Mouse (Mus musculus) lung, postnatal 10 days (tissue): ENCODE measurements around the gene Il12rb2.

Experiments used
- DNase-seq: peaks from one replicate; pipeline ENCODE4 v3.0.0; 2021

Il12rb2 gene

DNA sequence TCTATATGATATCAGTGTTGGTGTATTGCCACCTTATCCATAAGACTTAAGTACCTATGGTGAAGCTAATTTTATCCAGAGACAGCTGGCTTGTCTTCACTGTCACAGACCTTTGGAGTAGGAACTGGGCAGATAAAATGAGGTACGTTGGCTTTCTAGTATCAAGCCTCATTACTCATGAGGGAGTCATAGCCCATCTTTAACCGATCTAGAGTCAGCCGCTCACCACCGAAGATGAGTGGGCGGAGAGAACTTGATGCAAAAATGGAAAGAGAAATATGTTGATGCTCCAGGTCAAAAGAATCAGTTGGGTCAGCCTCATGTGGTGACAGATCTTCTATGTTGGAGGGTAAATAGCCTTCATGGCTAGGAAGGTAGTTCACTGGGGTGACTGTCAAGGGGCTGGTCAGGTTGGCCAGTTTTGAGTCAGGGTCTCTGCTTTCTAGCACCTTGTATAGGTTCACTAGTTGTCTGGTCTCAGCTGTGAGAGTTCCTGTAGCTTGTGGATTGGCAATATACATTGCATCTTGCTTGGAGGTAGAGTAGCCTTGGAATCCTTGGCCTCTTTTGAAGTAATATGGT is 83.9 kb downstream of the Il12rb2 start:
- no peak for DNase-seq

DNA sequence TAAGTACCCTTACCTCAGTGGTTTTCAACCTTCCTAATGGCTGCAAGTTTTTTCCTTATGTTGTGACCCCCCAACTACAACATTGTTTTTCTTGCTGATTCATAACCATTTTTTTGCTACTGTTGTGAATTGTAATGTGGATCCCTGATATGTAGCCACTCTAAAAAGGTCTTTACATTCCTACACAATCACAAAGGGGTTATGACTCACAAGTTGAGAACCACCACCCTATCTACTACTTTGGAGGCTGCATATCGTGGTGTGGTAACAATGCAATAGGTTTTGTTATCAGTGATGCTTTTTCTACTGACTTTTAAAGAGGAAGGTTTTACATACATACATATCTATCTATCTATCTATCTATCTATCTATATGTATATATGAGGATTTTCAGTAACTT is 93.1 kb downstream of the Il12rb2 start:
- DNase-seq, result no peak

- no peak for DNase-seq
Measured at GRCm38 (mm10) chr6:67281614-67282197, 94.3 kb downstream of the Il12rb2 start.

GRCm38 (mm10) chr6:67277944-67278343 is 98.0 kb downstream of the Il12rb2 start:
- DNase-seq, result no peak

GRCm38 (mm10) chr6:67269459-67269858 is 106.5 kb downstream of the Il12rb2 start:
- DNase-seq, result no peak

- no peak for DNase-seq
Measured at GRCm38 (mm10) chr6:67268983-67269382, 107.0 kb downstream of the Il12rb2 start.

- DNase-seq, result no peak
Measured at GRCm38 (mm10) chr6:67268245-67268612, 107.8 kb downstream of the Il12rb2 start.

DNA sequence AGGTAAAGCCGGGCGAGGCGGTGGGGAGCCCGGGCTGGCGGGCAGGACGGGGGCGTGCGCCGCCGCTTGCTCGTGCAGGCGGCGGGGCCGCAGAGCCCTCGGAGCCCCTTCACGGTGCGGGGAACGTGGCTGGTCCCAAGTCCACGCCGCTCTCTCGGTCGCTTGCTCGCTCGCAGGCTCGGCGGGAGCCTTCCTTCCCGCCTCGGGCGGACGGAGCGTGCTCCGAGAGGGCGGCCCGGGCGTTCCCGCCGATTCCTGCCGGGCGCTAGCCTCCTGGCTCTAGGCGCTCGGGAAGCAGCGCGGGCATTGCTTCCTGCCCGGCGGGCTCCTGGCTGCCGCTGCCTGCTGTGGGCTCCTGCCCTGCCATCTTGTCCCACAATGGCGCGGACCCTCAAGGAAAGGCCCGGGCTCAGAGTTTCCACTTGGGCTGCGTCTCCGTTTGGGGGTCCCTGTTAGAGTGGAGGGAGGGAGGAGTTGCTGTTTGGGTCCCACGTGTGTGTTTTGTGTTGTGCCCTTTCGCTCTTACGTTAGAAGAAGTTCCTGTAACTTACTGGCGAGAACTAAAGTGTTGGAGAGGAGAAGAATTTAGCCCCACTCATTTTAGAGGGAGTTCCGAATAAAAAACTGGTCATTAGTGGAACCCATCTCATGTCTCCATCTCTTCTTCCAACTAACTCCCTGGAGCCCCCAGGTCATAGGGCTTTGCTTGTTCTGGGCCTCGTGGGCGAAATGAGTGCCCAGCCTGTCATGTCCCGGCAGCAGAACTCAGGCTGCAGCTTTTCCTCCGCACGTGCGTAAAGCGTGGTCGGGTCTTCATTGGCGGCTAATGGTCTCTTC is 108.4 kb downstream of the Il12rb2 start:
- peak; percentile 48 for DNase-seq

- DNase-seq, result peak; percentile 97
Measured at GRCm38 (mm10) chr6:67266664-67267407, 109.2 kb downstream of the Il12rb2 start.

- DNase-seq, result peak; percentile 24
Measured at GRCm38 (mm10) chr6:67266159-67266657, 109.8 kb downstream of the Il12rb2 start.

DNA sequence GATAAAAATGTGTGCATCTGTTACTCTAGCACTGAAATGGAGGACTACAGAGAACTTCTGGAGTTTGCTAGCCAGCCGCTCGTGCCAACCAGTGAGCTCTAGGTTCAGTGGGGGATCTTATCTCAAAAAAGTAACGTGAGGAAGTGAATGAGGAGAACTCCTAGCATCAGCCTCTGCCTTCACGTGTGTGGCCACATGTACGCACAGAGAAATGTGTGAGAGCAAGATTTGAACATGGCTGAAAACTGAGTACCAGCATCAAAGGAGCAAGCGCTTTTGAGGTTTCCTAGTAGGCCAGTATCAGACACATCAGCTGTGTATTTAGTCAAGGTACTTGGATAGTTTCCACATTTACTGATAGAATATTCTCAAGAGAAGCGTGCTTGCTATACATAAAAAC is 111.1 kb downstream of the Il12rb2 start:
- no peak for DNase-seq

DNA sequence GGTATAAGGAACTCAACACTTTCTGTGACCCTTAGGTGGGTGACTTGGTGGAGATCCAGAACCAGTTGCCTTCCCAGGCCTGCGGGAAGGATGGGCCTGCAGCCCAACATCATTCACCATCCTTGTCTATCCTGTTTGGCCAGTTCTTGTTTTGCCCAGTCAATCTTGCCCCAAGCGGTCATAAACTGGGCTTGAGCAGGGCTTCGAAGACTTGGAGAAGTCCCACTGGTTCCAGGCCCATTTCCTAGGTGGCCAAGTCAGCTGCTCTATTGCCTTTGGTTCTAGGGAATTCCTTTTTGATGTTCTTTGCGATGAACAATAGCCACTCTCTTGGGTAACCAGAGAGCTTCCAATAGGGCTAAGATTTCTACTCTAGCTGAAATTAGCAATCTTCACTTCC is 124.9 kb downstream of the Il12rb2 start:
- DNase-seq, result no peak

- DNase-seq, result no peak
Measured at GRCm38 (mm10) chr6:67244451-67244850, 131.5 kb downstream of the Il12rb2 start.

GRCm38 (mm10) chr6:67243765-67244420 is 132.1 kb downstream of the Il12rb2 start:
- no peak for DNase-seq
